Mouse (Mus musculus) MEL (cell line): ENCODE results near the gene Psmc1. TPM values are rescaled to one million over a fixed set of nuclear protein-coding genes. Genes with fewer than 3 reads are reported as not detected.

Source experiments
- DNase-seq: peaks from one replicate; pipeline ENCODE4 v3.0.0; 2011; ENCODE audit warnings: low read depth, low spot score
- H3K27ac ChIP-seq: 2 replicates; pipeline ENCODE4 v1.5.1; 2012; ENCODE audit warnings: low read depth, mild to moderate bottlenecking, control low read depth, low read length, moderate library complexity; ENCODE audit not compliant: control insufficient read depth
- H3K27me3 ChIP-seq, 2 experiments: fragments of 150-350 bp in 1 of 2; sonication (generic) in 1 of 2; 2 replicates each; pipeline ENCODE4 v1.6.1; 2012; ENCODE audit warnings: low read length in 2 of 2, mild to moderate bottlenecking in 2 of 2, improper control_type of control experiment in 1 of 2, moderate library complexity in 1 of 2; ENCODE audit not compliant: insufficient read depth in 2 of 2, control insufficient read depth in 1 of 2
- H3K36me3 ChIP-seq, 2 experiments: 2 replicates each; pipeline ENCODE4 v1.6.1; 2012 to 2014; ENCODE audit warnings: low read length in 2 of 2, improper control_type of control experiment in 1 of 2, inconsistent platforms in 1 of 2, mild to moderate bottlenecking in 1 of 2; ENCODE audit not compliant: insufficient read depth in 2 of 2, control insufficient read depth in 1 of 2
- H3K4me1 ChIP-seq, 2 experiments: fragments of 150-350 bp in 1 of 2; sonication (generic) in 1 of 2; 2 replicates each; pipeline ENCODE4 v1.6.1; 2012; ENCODE audit warnings: low read length in 2 of 2, improper control_type of control experiment in 1 of 2, mild to moderate bottlenecking in 1 of 2; ENCODE audit not compliant: insufficient read depth in 2 of 2, control insufficient read depth in 1 of 2
- H3K4me3 ChIP-seq, 2 experiments: fragments of 150-350 bp in 1 of 2; sonication (generic) in 1 of 2; 2 replicates each; pipeline ENCODE4 v1.5.1; 2012; ENCODE audit warnings: low read depth in 2 of 2, low read length in 2 of 2, mild to moderate bottlenecking in 2 of 2, moderate library complexity in 2 of 2, control low read depth in 1 of 2, improper control_type of control experiment in 1 of 2; ENCODE audit not compliant: control insufficient read depth in 1 of 2, insufficient read depth in 1 of 2
- H3K79me2 ChIP-seq: 2 replicates; pipeline ENCODE4 v1.6.1; 2012; ENCODE audit warnings: mild to moderate bottlenecking, low read length, moderate library complexity; ENCODE audit not compliant: control insufficient read depth, poor library complexity, insufficient read depth
- H3K9ac ChIP-seq: 2 replicates; pipeline ENCODE4 v1.6.1; 2012; ENCODE audit warnings: low read depth, mild to moderate bottlenecking, control low read depth, low read length, moderate library complexity; ENCODE audit not compliant: control insufficient read depth, poor library complexity, severe bottlenecking
- H3K9me3 ChIP-seq: fragments of 150-350 bp; sonication (generic); replicated peaks from 2 replicates; pipeline ENCODE4 v1.6.1; 2012; ENCODE audit warnings: mild to moderate bottlenecking, low read length, improper control_type of control experiment, moderate library complexity; ENCODE audit not compliant: insufficient read depth
- BHLHE40 ChIP-seq: IDR thresholded peaks from 2 replicates; pipeline ENCODE4 v1.6.1; 2012; ENCODE audit warnings: low read depth, mild to moderate bottlenecking, inconsistent platforms, low read length, improper control_type of control experiment, borderline replicate concordance
- CHD1 ChIP-seq: IDR thresholded peaks from 2 replicates; pipeline ENCODE4 v1.6.1; 2012; ENCODE audit warnings: low read depth, mild to moderate bottlenecking, inconsistent platforms, low read length, improper control_type of control experiment
- CHD2 ChIP-seq: IDR thresholded peaks from 2 replicates; pipeline ENCODE4 v1.6.1; 2011; ENCODE audit warnings: low read length, improper control_type of control experiment
- CTCF ChIP-seq, 3 experiments: IDR thresholded peaks in 2 of 3; conservative IDR thresholded peaks in 1 of 3; 2 replicates each; pipeline ENCODE4 v1.5.1; 2011 to 2012; ENCODE audit warnings: low read length in 3 of 3, low read depth in 2 of 3, mild to moderate bottlenecking in 2 of 3, improper control_type of control experiment in 1 of 3, inconsistent platforms in 1 of 3, mixed read lengths in 1 of 3, moderate library complexity in 1 of 3; ENCODE audit not compliant: control insufficient read depth in 1 of 3, insufficient read depth in 1 of 3, poor library complexity in 1 of 3, severe bottlenecking in 1 of 3
- E2F4 ChIP-seq: IDR thresholded peaks from 2 replicates; pipeline ENCODE4 v1.6.1; 2011; ENCODE audit warnings: low read depth, low read length, improper control_type of control experiment, borderline replicate concordance
- ELF1 ChIP-seq: IDR thresholded peaks from 2 replicates; pipeline ENCODE4 v1.6.1; 2014; ENCODE audit warnings: low read depth, mild to moderate bottlenecking, inconsistent platforms, low read length, improper control_type of control experiment, moderate library complexity
- EP300 ChIP-seq, 2 experiments: IDR thresholded peaks; 2 replicates each; pipeline ENCODE4 v1.6.1; 2011; ENCODE audit warnings: improper control_type of control experiment in 2 of 2, low read length in 2 of 2, low read depth in 1 of 2, mild to moderate bottlenecking in 1 of 2
- ETS1 ChIP-seq: IDR thresholded peaks from 2 replicates; pipeline ENCODE4 v1.6.1; 2012; ENCODE audit warnings: low read depth, mild to moderate bottlenecking, inconsistent platforms, low read length, improper control_type of control experiment, moderate library complexity
- GABPA ChIP-seq: IDR thresholded peaks from 2 replicates; pipeline ENCODE4 v1.6.1; 2012; ENCODE audit warnings: low read depth, mild to moderate bottlenecking, inconsistent platforms, low read length, improper control_type of control experiment, moderate library complexity
- GATA1 ChIP-seq: IDR thresholded peaks from 2 replicates; pipeline ENCODE4 v1.6.1; 2011; ENCODE audit warnings: low read depth, low read length, improper control_type of control experiment
- HCFC1 ChIP-seq: IDR thresholded peaks from 2 replicates; pipeline ENCODE4 v1.6.1; 2012; ENCODE audit warnings: low read depth, mild to moderate bottlenecking, inconsistent platforms, low read length, improper control_type of control experiment, moderate library complexity
- JUND ChIP-seq: IDR thresholded peaks from 2 replicates; pipeline ENCODE4 v1.6.1; 2011; ENCODE audit warnings: low read depth, mild to moderate bottlenecking, improper control_type of control experiment, low read length
- KAT2A ChIP-seq: conservative IDR thresholded peaks from 2 replicates; pipeline ENCODE4 v1.6.1; 2012; ENCODE audit warnings: low read depth, low read length, improper control_type of control experiment, inconsistent platforms
- MAFK ChIP-seq: IDR thresholded peaks from 2 replicates; pipeline ENCODE4 v1.6.1; 2011; ENCODE audit warnings: low read depth, mild to moderate bottlenecking, low read length, improper control_type of control experiment, borderline replicate concordance
- MAX ChIP-seq: IDR thresholded peaks from 2 replicates; pipeline ENCODE4 v1.6.1; 2011; ENCODE audit warnings: low read length, improper control_type of control experiment
- MAZ ChIP-seq: IDR thresholded peaks from 2 replicates; pipeline ENCODE4 v1.6.1; 2012; ENCODE audit warnings: low read depth, mild to moderate bottlenecking, inconsistent platforms, low read length, improper control_type of control experiment
- MEF2A ChIP-seq: IDR thresholded peaks from 2 replicates; pipeline ENCODE4 v1.6.1; 2014; ENCODE audit warnings: low read depth, mild to moderate bottlenecking, inconsistent platforms, low read length, improper control_type of control experiment; ENCODE audit not compliant: poor library complexity, insufficient replicate concordance, severe bottlenecking; ENCODE audit errors: extremely low read depth
- MXI1 ChIP-seq: IDR thresholded peaks from 2 replicates; pipeline ENCODE4 v1.6.1; 2011; ENCODE audit warnings: mild to moderate bottlenecking, low read depth, low read length, improper control_type of control experiment
- MYB ChIP-seq: IDR thresholded peaks from 2 replicates; pipeline ENCODE4 v1.6.1; 2011; ENCODE audit warnings: mild to moderate bottlenecking, low read depth, low read length, improper control_type of control experiment
- MYC ChIP-seq: IDR thresholded peaks from 2 replicates; pipeline ENCODE4 v1.6.1; 2011; ENCODE audit warnings: low read depth, mild to moderate bottlenecking, low read length, improper control_type of control experiment, moderate library complexity
- NELFE ChIP-seq: IDR thresholded peaks from 2 replicates; pipeline ENCODE4 v1.6.1; 2011; ENCODE audit warnings: low read depth, low read length, improper control_type of control experiment
- NRF1 ChIP-seq: IDR thresholded peaks from 2 replicates; pipeline ENCODE4 v1.6.1; 2014; ENCODE audit warnings: low read depth, mild to moderate bottlenecking, inconsistent platforms, low read length, improper control_type of control experiment, moderate library complexity; ENCODE audit not compliant: poor library complexity, insufficient read depth, severe bottlenecking
- POLR2A ChIP-seq, 2 experiments: IDR thresholded peaks; 2 replicates each; pipeline ENCODE4 v1.6.1; 2011 to 2012; ENCODE audit warnings: low read length in 2 of 2, mild to moderate bottlenecking in 2 of 2, control low read depth in 1 of 2, improper control_type of control experiment in 1 of 2, low read depth in 1 of 2, moderate library complexity in 1 of 2; ENCODE audit not compliant: control insufficient read depth in 1 of 2, insufficient read depth in 1 of 2, poor library complexity in 1 of 2
- POLR2AphosphoS2 ChIP-seq: IDR thresholded peaks from 2 replicates; pipeline ENCODE4 v1.6.1; 2011; ENCODE audit warnings: low read length, improper control_type of control experiment
- POLR2AphosphoS5 ChIP-seq: IDR thresholded peaks from 2 replicates; pipeline ENCODE4 v1.6.1; 2012; ENCODE audit warnings: low read depth, borderline replicate concordance, mild to moderate bottlenecking, inconsistent platforms, low read length, moderate library complexity, mixed read lengths
- RAD21 ChIP-seq: IDR thresholded peaks from 2 replicates; pipeline ENCODE4 v1.6.1; 2011; ENCODE audit warnings: mild to moderate bottlenecking, low read depth, low read length, improper control_type of control experiment
- SIN3A ChIP-seq: IDR thresholded peaks from 2 replicates; pipeline ENCODE4 v1.6.1; 2012; ENCODE audit warnings: low read length, improper control_type of control experiment, inconsistent platforms
- SMC3 ChIP-seq: IDR thresholded peaks from 2 replicates; pipeline ENCODE4 v1.6.1; 2011; ENCODE audit warnings: low read depth, low read length, improper control_type of control experiment
- TAL1 ChIP-seq: IDR thresholded peaks from 2 replicates; pipeline ENCODE4 v1.6.1; 2012; ENCODE audit warnings: mild to moderate bottlenecking, inconsistent platforms, low read length, moderate library complexity, mixed read lengths
- TCF12 ChIP-seq: IDR thresholded peaks from 2 replicates; pipeline ENCODE4 v1.6.1; 2014; ENCODE audit warnings: low read depth, mild to moderate bottlenecking, inconsistent platforms, low read length, improper control_type of control experiment, moderate library complexity
- UBTF ChIP-seq: IDR thresholded peaks from 2 replicates; pipeline ENCODE4 v1.6.1; 2012; ENCODE audit warnings: low read depth, mild to moderate bottlenecking, inconsistent platforms, low read length, improper control_type of control experiment, moderate library complexity, borderline replicate concordance; ENCODE audit not compliant: insufficient read depth
- USF1 ChIP-seq: IDR thresholded peaks from 2 replicates; pipeline ENCODE4 v1.6.1; 2014; ENCODE audit warnings: low read depth, mild to moderate bottlenecking, inconsistent platforms, low read length, improper control_type of control experiment, moderate library complexity
- USF2 ChIP-seq, 2 experiments: IDR thresholded peaks; 2 replicates each; pipeline ENCODE4 v1.6.1; 2011 to 2012; ENCODE audit warnings: improper control_type of control experiment in 2 of 2, low read length in 2 of 2, borderline replicate concordance in 1 of 2, inconsistent platforms in 1 of 2, low read depth in 1 of 2, mild to moderate bottlenecking in 1 of 2; ENCODE audit not compliant: insufficient read depth in 1 of 2
- ZC3H11A ChIP-seq: IDR thresholded peaks from 2 replicates; pipeline ENCODE4 v1.6.1; 2012; ENCODE audit warnings: low read depth, mild to moderate bottlenecking, inconsistent platforms, low read length, improper control_type of control experiment
- ZKSCAN1 ChIP-seq: IDR thresholded peaks from 2 replicates; pipeline ENCODE4 v1.6.1; 2012; ENCODE audit warnings: low read depth, mild to moderate bottlenecking, inconsistent platforms, low read length, improper control_type of control experiment, moderate library complexity
- ZMIZ1 ChIP-seq: IDR thresholded peaks from 2 replicates; pipeline ENCODE4 v1.6.1; 2012; ENCODE audit warnings: low read depth, mild to moderate bottlenecking, inconsistent platforms, low read length, improper control_type of control experiment, moderate library complexity
- polyA plus RNA-seq, 2 experiments: library from polyadenylated mRNA; stranded (reverse) in 1 of 2; unstranded in 1 of 2; fragments of >175 nt in 1 of 2; fragments of >200 nt in 1 of 2; gene quantifications; 2 replicates each; pipeline versions ENCODE4 v1.2.1 to v1.2.4; 2012; ENCODE audit warnings: low replicate concordance in 2 of 2, low read depth in 1 of 2; ENCODE audit not compliant: insufficient read length in 2 of 2, insufficient read depth in 1 of 2, missing spikeins in 1 of 2
- total RNA-seq: library from RNA; depleted of rRNA; stranded (reverse); fragments of 300-350 nt; gene quantifications from 2 replicates; pipeline ENCODE4 v1.2.3, GENCODE M21; 2012

Psmc1 gene
- total and polyA plus RNA-seq, 3 experiments: 322 to 501 TPM; not detected in 1

DNA sequence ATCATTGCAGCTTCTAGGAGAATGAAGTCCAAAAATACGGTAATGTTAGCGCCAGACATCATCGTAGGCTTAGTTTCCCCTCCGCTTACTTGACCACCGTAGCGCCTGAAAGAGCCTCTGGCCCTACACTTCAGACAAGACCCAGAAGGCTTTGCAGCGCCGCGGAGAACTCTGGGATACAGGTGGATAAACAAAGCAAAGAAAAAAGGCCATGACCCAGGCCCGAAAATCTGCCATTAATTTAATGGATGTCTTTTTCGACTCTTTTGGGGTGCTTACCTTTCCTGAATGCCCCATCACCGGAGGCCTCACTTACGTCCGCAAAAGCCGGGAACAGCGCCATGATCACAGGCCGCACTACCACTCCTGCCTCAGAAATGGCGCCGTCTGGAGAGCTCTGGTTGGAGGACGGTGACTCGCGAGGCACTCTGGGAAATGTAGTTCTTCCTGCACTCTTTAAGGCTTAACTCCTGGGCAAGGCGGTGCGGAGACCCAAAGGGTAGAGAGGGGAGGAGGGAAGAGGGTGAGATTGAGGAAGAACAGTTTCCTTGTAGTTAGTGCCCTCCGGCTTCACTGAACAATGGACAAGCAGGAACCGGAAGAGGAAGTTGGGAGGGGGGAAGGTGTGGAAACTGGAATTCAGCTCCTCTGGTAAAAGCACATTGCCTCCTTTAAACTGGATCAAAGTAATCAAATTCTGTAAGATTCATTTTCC is 49.5 kb downstream of the Psmc1 start, which contains the start of gene Nrde2:
Gene Nrde2 (minus strand): TSS at position 393 of the 715 bp plus-strand sequence.
- peak within 1 kb of the TSS; percentile 83 for H3K9ac ChIP-seq
- H3K27ac ChIP-seq: peak within 1 kb of the TSS; percentile 89
- H3K4me3 ChIP-seq: peak within 1 kb of the TSS; percentile 79 to 82
- H3K9me3 ChIP-seq: no peaks in the 10 kb centered on the region
- peak; percentile 98 for DNase-seq
- peaks cover 0 to 3% of the 10 kb centered on the region in 2 experiments; a peak in 1 of 4 replicates for H3K4me1 ChIP-seq
- no peaks in the 10 kb centered on the region for H3K27me3 ChIP-seq
- H3K79me2 ChIP-seq: peaks cover 3% of the 10 kb centered on the region
- peaks cover 0 to 7% of the 10 kb centered on the region in 2 experiments; a peak in 2 of 4 replicates for H3K36me3 ChIP-seq
- TF ChIP-seq ELF1 (peak; percentile 91), TAL1 (no peak), JUND (no peak), MAFK (no peak), NELFE (peak; percentile 83), CHD1 (no peak), NRF1 (no peak), EP300 (IDR thresholded peaks at IDR 0.05; ENCODE audit: low read depth in 1 of 2, low read length in 2 of 2) (peak in 1 of 2 experiments; percentile 21; a peak in 1 of 4 replicates), ZKSCAN1 (no peak), USF1 (no peak), SMC3 (no peak), HCFC1 (peak; percentile 96), GATA1 (no peak), KAT2A (peak; percentile 93), MYC (peak; percentile 67), POLR2A (IDR thresholded peaks at IDR 0.05; ENCODE audit: control insufficient read depth in 1 of 2, insufficient read depth in 1 of 2, low read depth in 1 of 2, low read length in 2 of 2, poor library complexity in 1 of 2) (peak; percentile 62 to 85; a peak in 3 of 4 replicates), CTCF (IDR thresholded peaks at IDR 0.05 in 2 of 3, conservative IDR thresholded peaks at IDR 0.05 in 1 of 3; ENCODE audit: control insufficient read depth in 1 of 3, insufficient read depth in 1 of 3, low read depth in 2 of 3, low read length in 3 of 3, poor library complexity in 1 of 3, severe bottlenecking in 1 of 3) (no peak), MYB (no peak), POLR2AphosphoS5 (no peak), SIN3A (peak; percentile 86), MAZ (peak; percentile 87; the same call in 1 of the 2 replicates), RAD21 (no peak), ZC3H11A (no peak), CHD2 (no peak), POLR2AphosphoS2 (peak; percentile 84), MAX (peak; percentile 34; the same call in 1 of the 2 replicates), E2F4 (peak; percentile 80), USF2 (IDR thresholded peaks at IDR 0.05; ENCODE audit: borderline replicate concordance in 1 of 2, insufficient read depth in 1 of 2, low read depth in 1 of 2, low read length in 2 of 2) (no peak), GABPA (no peak), MEF2A (no peak), BHLHE40 (no peak), ZMIZ1 (peak; percentile 88), UBTF (no peak), MXI1 (peak; percentile 71), ETS1 (no peak), TCF12 (peak; percentile 49)
